Mouse (Mus musculus) intestine, postnatal 0 days (tissue): Measurements from ENCODE around the gene Fmnl3. TPM values are rescaled to one million over a fixed set of nuclear protein-coding genes. Genes with fewer than 3 reads are reported as not detected.
"Not testable (repeated sequence)": the region's sequence is repeated elsewhere in the genome, so short reads cannot be mapped to it uniquely, and the experiment has no call there.

Experiments
- ATAC-seq: fragments of 200-750 bp; cut with Nextera tagmentation; 2 replicates; pipeline ENCODE4 v1.8.0; 2017; ENCODE audit warnings: mild to moderate bottlenecking, moderate TSS enrichment, moderate library complexity
- H3K27ac ChIP-seq: fragments of 300-500 bp; sonication (generic); 2 replicates; pipeline ENCODE4 v1.5.1; 2014; ENCODE audit warnings: mild to moderate bottlenecking, low read depth, low read length, moderate library complexity
- H3K27me3 ChIP-seq: fragments of 300-500 bp; sonication (generic); replicated peaks from 2 replicates; pipeline ENCODE4 v1.6.1; 2014; ENCODE audit warnings: low read length, mixed read lengths; ENCODE audit not compliant: control insufficient read depth, insufficient read depth
- H3K36me3 ChIP-seq: fragments of 300-500 bp; sonication (generic); 2 replicates; pipeline ENCODE4 v1.6.1; 2014; ENCODE audit warnings: mild to moderate bottlenecking, moderate library complexity; ENCODE audit not compliant: control insufficient read depth, insufficient read depth
- H3K4me1 ChIP-seq: fragments of 300-500 bp; sonication (generic); replicated peaks from 2 replicates; pipeline ENCODE4 v1.6.1; 2014; ENCODE audit warnings: antibody characterized with exemption, low read length, mixed read lengths; ENCODE audit not compliant: control insufficient read depth, insufficient read depth
- H3K4me2 ChIP-seq: fragments of 300-500 bp; sonication (generic); replicated peaks from 2 replicates; pipeline ENCODE4 v1.6.1; 2014; ENCODE audit warnings: low read depth, mild to moderate bottlenecking, moderate library complexity
- H3K4me3 ChIP-seq: fragments of 300-500 bp; sonication (generic); 2 replicates; pipeline ENCODE4 v1.5.1; 2014; ENCODE audit warnings: low read depth, low read length
- H3K9ac ChIP-seq: fragments of 300-500 bp; sonication (generic); 2 replicates; pipeline ENCODE4 v1.6.1; 2014; ENCODE audit warnings: mild to moderate bottlenecking, low read depth, low read length
- H3K9me3 ChIP-seq: fragments of 300-500 bp; sonication (generic); 2 replicates; pipeline ENCODE4 v1.6.1; 2016; ENCODE audit warnings: mixed run types; ENCODE audit not compliant: control insufficient read depth
- CTCF ChIP-seq: sonication (generic); IDR thresholded peaks from 2 replicates; pipeline ENCODE4 v1.5.1; 2016; ENCODE audit warnings: low read depth, mild to moderate bottlenecking, control low read depth, antibody characterized with exemption, moderate library complexity
- WGBS: fragments of 180-500 bp; shearing (Covaris S2); extraction: QIAGEN DNeasy Blood & Tissue Kit; methylation state at CpG from one replicate; pipeline ENCODE4 v1.1.7; 2014; 5-methylcytosine and 5-hydroxymethylcytosine counted together
- polyA plus RNA-seq: library from polyadenylated mRNA; unstranded; fragments of >200 nt; fragmentation: Nextera tagmentation; extraction: Ambion mirVana; gene quantifications from 2 replicates; pipeline ENCODE4 v1.2.1, GENCODE M21; 2015

Gene Fmnl3
- polyA plus RNA-seq, 1 experiment from 2014 or later = 5.6 TPM

DNA sequence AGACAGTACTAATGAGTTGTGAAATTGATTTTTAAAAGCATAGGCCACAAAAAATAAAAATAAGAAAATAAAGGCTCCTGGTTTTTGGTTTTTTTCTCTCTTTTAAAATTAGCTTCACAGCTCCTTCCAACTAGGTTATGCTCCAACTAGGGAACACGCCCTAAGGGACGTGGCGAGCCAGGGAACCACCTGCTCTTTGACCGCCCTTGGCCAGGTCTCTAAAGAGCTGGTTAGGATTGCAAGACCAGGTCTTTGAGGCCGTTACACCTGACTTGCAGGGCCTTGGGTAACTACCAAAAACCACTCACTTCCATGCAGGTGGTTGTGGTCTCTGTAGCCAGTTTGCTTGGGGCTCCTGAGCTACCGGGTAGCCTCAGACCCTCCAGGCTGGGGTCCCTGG lies 21.7 kb upstream of the Fmnl3 start:
- Histone ChIP-seq H3K9me3 (no peaks in the 10 kb centered on the region), H3K27me3 (no peaks in the 10 kb centered on the region), H3K4me3 (peak overlapping the region; percentile 96), H3K27ac (peak overlapping the region; percentile 76), H3K9ac (peak overlapping the region; percentile 50; the same call in 1 of the 2 replicates), H3K36me3 (no peaks in the 10 kb centered on the region), H3K4me1 (peaks cover 6% of the 10 kb centered on the region), H3K4me2 (peak overlapping the region; percentile 70)
- TF ChIP-seq CTCF = no peak
- WGBS = 46% methylated on average over 6 of the region's 6 CpGs
- no peak for ATAC-seq

DNA sequence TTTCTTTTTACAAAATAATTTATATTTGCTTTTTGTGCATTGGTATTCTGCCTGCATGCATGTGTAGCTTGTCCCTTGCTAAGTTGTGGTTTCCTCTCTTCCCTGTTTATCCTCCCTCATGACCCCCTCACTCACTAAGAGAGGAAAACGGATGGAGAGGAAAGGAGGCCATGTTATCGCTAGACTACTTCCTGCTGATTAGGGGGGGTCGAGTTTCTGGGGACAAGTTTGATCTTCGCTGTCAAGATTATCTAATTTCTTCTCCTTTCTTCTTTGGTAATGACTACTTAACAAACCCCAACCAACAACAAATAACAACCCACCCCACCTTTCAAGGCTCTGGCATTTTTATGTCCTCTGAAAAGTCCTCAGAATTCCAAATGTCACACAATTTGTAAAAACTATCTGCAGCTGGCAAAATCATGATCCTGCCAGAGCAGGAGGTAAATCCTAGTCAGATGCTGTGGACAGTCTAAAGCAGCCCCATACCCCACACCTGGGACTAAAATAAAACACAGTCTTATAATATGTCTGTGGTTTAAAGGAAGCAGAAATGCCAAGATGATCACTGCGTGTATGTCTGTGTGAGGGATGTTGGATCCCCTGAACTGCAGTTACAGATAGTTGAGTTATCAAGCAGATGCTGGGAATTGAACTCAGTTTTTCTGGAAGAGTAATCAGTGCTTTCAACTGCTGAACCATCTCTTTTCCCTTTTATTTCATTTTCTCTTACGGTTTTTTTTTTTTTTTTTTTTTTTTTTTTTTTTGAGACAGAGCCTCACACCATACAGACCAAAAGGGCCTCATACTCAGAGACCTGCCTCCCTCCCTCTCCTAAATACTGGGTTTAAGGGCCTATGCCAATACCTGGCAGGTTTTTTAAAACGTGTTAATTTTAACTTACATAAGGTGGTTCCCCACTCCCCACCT lies 20.5 kb upstream of the Fmnl3 start:
- Histone ChIP-seq H3K9ac (no peak overlapping the region), H3K4me1 (peaks cover 6% of the 10 kb centered on the region), H3K4me3 (no peak overlapping the region), H3K27me3 (no peaks in the 10 kb centered on the region), H3K27ac (no peak overlapping the region), H3K9me3 (no peaks in the 10 kb centered on the region), H3K36me3 (no peaks in the 10 kb centered on the region), H3K4me2 (no peak overlapping the region)
- no peak for ATAC-seq
- TF ChIP-seq CTCF = no peak
- WGBS = 71% methylated on average over 7 of the region's 7 CpGs

DNA sequence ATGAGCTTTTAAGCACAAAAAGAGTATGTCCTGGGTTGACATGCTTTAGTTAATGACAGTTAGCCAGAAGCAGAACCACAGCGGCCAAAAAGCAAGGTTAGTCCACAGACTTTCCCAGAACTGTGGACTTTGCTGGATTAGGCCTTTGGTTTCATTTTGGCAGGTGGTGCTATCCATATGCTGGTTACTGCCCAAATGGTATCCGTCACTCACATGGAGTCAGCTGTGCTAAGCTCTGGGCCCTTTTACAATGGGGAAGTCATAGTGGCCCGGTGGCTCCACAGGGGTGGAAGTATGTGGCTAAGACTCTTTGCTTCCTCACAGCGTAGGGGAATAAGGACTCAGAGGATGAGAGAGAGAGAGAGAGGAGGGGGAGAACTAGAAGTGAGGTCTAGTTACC lies 17.7 kb upstream of the Fmnl3 start:
- no peaks in the 10 kb centered on the region for H3K27me3 ChIP-seq
- no peak overlapping the region for H3K4me2 ChIP-seq
- H3K4me1 ChIP-seq = 0 out of 2 replicates have a peak, but pooled peaks cover 3% of the 10 kb centered on the region
- H3K4me3 ChIP-seq = no peak overlapping the region
- H3K27ac ChIP-seq = no peak overlapping the region
- no peak overlapping the region for H3K9ac ChIP-seq
- 82% methylated on average over 4 of the region's 4 CpGs for WGBS
- TF ChIP-seq CTCF = no peak
- no peaks in the 10 kb centered on the region for H3K36me3 ChIP-seq
- no peak for ATAC-seq
- no peaks in the 10 kb centered on the region for H3K9me3 ChIP-seq

DNA sequence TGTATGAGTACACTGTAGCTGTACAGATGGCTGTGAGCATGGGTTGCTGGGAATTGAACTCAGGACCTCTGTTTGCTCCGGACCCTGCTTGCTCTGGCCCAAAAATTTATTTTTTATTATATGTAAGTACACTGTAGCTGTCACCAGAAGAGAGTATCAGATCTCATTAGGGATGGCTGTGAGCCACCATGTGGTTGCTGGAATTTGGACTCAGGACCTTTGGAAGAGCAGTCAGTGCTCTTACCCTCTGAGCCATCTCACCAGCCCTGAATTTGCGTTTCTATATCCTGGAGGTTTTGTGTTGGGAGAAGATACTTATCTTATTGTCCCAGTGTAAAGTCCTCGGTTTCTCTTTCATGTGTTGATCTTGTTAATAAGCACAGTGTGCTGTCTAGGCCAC lies 16.5 kb upstream of the Fmnl3 start:
- WGBS = 53% methylated on average over 3 of the region's 3 CpGs
- TF ChIP-seq CTCF = no peak
- Histone ChIP-seq H3K9ac (no peak overlapping the region), H3K4me1 (no peaks in the 10 kb centered on the region), H3K27ac (no peak overlapping the region), H3K27me3 (no peaks in the 10 kb centered on the region), H3K36me3 (no peaks in the 10 kb centered on the region), H3K9me3 (no peaks in the 10 kb centered on the region), H3K4me2 (no peak overlapping the region), H3K4me3 (no peak overlapping the region)
- peak; percentile 47 for ATAC-seq

DNA sequence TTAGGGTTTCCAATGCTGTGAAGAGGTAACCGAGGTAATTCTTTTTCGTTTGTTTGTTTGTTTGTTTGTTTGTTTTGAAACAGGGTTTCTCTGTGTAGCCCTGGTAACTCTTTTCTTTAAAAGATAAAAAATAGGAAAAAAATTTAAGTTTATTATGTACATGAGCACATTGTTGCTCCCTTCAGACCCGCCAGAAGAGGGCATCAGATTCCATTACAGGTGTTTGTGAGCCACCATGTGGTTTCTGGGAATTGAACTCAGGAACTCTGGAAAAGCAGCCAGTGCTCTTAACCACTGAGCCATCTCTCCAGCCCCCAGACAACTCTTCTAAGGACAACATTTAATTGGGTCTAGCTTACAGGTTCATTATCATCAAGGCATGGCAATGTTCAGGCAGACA lies 15.8 kb upstream of the Fmnl3 start:
- 70% methylated on average over 3 of the region's 3 CpGs for WGBS
- H3K4me3 ChIP-seq, H3K4me1 ChIP-seq, H3K27me3 ChIP-seq, H3K36me3 ChIP-seq, H3K9me3 ChIP-seq, H3K4me2 ChIP-seq, H3K27ac ChIP-seq, ATAC-seq, H3K9ac ChIP-seq: not testable (repeated sequence)
- peak; percentile 56 for TF ChIP-seq CTCF

DNA sequence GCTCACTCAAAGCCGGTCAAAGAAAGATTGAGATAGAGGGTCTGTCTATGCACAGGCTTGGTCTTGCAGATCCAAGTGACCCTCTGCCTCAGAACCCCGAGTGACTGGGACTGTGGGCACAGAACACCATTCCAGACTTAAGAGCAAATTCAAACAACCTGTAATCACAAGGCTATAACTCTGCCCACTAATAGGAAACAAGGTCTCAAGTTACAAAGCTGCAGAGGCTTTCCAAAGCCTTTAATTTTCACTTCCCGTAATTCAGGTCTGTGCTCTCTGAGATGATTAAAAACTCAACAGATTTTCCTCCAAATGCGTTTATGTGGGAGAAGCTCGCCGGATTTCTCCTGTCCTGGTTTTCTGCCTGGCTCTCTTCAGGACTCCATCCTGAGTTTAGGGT lies 13.8 kb upstream of the Fmnl3 start:
- H3K4me2 ChIP-seq = no peak overlapping the region
- WGBS = 60% methylated on average over 6 of the region's 6 CpGs
- H3K4me1 ChIP-seq = no peaks in the 10 kb centered on the region
- H3K4me3 ChIP-seq = no peak overlapping the region
- H3K36me3 ChIP-seq = no peaks in the 10 kb centered on the region
- H3K9ac ChIP-seq = no peak overlapping the region
- no peaks in the 10 kb centered on the region for H3K9me3 ChIP-seq
- ATAC-seq = no peak
- TF ChIP-seq CTCF = no peak
- no peak overlapping the region for H3K27ac ChIP-seq
- no peaks in the 10 kb centered on the region for H3K27me3 ChIP-seq
